Mouse (Mus musculus): Measurements from ENCODE around the gene Ubr4. TPM values are rescaled to one million over a fixed set of nuclear protein-coding genes. Genes with fewer than 3 reads are reported as not detected.
"Not testable (repeated sequence)": the region's sequence is repeated elsewhere in the genome, so short reads cannot be mapped to it uniquely, and the experiment has no call there.

Gene Ubr4
- polyA plus RNA-seq, 1 experiment from 2014 or later = 64.5 TPM

DNA sequence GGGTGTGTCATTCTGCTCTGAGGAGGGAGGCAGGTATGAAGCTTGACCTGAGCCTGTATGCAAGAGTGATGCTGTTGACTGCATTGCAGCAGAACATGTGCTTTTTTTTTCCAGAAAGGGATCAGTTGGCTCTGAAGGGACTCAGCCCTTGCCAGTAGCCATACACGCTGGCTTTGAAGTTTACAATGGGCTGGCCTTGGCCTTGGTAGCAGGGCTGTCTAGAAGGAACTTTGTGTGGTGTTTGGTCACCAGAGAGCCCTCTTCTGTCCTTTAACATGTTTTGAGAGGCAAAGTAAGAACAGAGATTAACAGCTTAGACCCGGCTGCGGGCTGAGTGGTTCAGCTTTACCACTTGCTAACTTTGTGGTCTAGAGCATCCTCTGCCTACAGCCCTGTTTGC, 14.9 kb downstream of the Ubr4 start:
- H3K9ac ChIP-seq = no peak overlapping the region
- no peak overlapping the region for H3K4me2 ChIP-seq
- H3K36me3 ChIP-seq = peaks cover 93% of the 10 kb centered on the region
- no peaks in the 10 kb centered on the region for H3K27me3 ChIP-seq
- no peak for ATAC-seq (ENCODE audit: borderline replicate concordance, extremely low read depth, low FRiP score, low TSS enrichment)
- H3K4me3 ChIP-seq = no peak overlapping the region
- H3K27ac ChIP-seq = no peak overlapping the region
- H3K4me1 ChIP-seq = no peaks in the 10 kb centered on the region
- no peaks in the 10 kb centered on the region for H3K9me3 ChIP-seq
- WGBS = 92% methylated on average over 3 of the region's 3 CpGs

DNA sequence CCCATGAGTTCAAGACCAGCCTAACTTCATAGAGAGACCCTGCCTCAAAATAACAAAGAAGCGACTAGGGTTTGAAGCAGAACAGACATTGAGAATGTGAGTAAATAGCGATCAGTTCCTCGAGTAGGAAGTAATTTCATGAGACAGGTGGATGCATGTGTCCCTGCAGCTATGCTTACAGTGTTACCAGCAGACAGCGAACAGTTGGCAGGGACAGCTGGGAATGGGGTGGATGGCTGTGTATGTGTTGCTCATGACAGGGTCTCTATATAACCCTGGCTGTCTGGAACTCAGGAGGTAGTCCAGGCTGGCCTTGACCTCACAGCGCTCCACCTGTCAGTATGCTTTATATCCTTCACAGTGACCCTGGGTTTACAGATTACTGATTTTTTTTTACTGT, 15.6 kb downstream of the Ubr4 start:
- 88% methylated on average over 5 of the region's 5 CpGs for WGBS

DNA sequence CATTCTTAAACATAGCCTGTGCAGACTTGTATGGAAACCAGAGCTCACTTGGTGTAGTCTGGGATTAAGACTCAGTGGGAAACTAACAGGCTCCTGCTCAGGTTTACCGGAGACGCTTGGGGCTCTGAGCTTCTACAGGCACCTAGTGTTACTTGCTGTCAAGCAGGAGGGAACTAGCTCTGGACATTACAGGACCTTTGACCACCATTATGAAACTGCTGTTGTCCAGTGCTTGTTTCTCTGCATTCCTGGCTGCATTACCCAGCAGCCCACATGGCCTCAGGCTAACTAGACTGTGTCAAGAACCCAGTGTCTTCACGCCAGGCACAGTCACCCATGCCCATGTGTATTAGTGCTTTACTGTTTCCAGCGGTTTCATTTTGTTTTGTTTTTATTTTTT, 20.7 kb downstream of the Ubr4 start:
- Histone ChIP-seq H3K4me1 (no peaks in the 10 kb centered on the region), H3K27me3 (no peaks in the 10 kb centered on the region), H3K36me3 (peaks cover 89% of the 10 kb centered on the region), H3K27ac (no peak overlapping the region), H3K4me2 (no peak overlapping the region), H3K4me3 (no peak overlapping the region), H3K9ac (no peak overlapping the region), H3K9me3 (no peaks in the 10 kb centered on the region)
- no peak for ATAC-seq (ENCODE audit: borderline replicate concordance, extremely low read depth, low FRiP score, low TSS enrichment)
- 88% methylated on average over 4 of the region's 4 CpGs for WGBS

More for the DNA sequence above, 15.6 kb downstream of the Ubr4 start:
- no peak for ATAC-seq (ENCODE audit: borderline replicate concordance, extremely low read depth, low FRiP score, low TSS enrichment)
- H3K27ac ChIP-seq = no peak overlapping the region
- peaks cover 91% of the 10 kb centered on the region for H3K36me3 ChIP-seq
- no peak overlapping the region for H3K4me2 ChIP-seq
- H3K9ac ChIP-seq = no peak overlapping the region
- H3K9me3 ChIP-seq = no peaks in the 10 kb centered on the region
- no peaks in the 10 kb centered on the region for H3K27me3 ChIP-seq
- no peak overlapping the region for H3K4me3 ChIP-seq
- no peaks in the 10 kb centered on the region for H3K4me1 ChIP-seq

DNA sequence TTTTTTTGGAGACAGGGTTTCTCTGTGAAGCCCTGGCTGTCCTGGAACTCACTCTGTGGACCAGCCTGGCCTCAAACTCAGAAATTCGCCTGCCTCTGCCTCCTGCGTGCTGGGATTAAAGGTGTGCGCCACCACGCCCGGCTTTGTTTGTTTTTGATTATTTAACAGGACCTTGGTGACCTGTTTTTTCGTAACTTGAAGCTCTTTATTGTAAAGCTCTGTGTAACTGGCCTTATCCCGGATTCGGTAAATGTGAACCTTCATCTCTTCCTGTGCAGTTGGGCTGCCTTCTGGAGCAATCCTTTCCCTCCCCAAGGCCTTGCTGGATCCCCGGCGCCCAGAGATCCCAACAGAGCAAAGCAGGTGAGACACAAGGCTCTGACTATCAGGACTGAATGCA, 21.1 kb downstream of the Ubr4 start:
- H3K9me3 ChIP-seq = no peaks in the 10 kb centered on the region
- no peaks in the 10 kb centered on the region for H3K27me3 ChIP-seq
- no peak overlapping the region for H3K4me2 ChIP-seq
- ATAC-seq (ENCODE audit: borderline replicate concordance, extremely low read depth, low FRiP score, low TSS enrichment) = no peak
- H3K4me1 ChIP-seq = no peaks in the 10 kb centered on the region
- H3K4me3 ChIP-seq = no peak overlapping the region
- H3K36me3 ChIP-seq = peaks cover 85% of the 10 kb centered on the region
- no peak overlapping the region for H3K27ac ChIP-seq
- H3K9ac ChIP-seq = no peak overlapping the region
- 86% methylated on average over 10 of the region's 10 CpGs for WGBS

DNA sequence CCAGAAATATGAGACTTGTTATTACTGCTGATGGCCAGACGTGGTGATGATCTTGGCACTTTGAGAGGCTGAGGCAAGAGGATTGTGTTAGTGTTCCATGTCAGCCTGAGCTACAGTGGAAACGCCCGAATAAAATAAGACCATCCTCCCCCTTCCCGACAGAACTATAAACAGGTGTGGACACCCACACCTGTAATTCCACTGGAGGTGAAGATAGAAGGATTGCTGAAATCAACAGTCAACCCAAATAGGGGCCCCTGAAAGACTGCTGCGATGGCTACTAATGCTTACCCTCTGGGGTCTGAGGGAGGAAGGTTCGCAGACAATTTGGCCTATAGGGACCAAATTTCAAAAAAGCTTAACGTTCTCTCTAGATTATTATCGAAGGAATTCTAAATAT, 27.3 kb downstream of the Ubr4 start:
- WGBS = 11% methylated on average over 8 of the region's 8 CpGs
- Histone ChIP-seq H3K27me3 (no peaks in the 10 kb centered on the region), H3K36me3 (peaks cover 29% of the 10 kb centered on the region), H3K4me1 (peaks cover 20% of the 10 kb centered on the region), H3K27ac (peak overlapping the region; percentile 77), H3K4me3 (peak overlapping the region; percentile 67), H3K4me2 (peak overlapping the region; percentile 71), H3K9ac (peak overlapping the region; percentile 76), H3K9me3 (no peaks in the 10 kb centered on the region)
- no peak for ATAC-seq (ENCODE audit: borderline replicate concordance, extremely low read depth, low FRiP score, low TSS enrichment)

DNA sequence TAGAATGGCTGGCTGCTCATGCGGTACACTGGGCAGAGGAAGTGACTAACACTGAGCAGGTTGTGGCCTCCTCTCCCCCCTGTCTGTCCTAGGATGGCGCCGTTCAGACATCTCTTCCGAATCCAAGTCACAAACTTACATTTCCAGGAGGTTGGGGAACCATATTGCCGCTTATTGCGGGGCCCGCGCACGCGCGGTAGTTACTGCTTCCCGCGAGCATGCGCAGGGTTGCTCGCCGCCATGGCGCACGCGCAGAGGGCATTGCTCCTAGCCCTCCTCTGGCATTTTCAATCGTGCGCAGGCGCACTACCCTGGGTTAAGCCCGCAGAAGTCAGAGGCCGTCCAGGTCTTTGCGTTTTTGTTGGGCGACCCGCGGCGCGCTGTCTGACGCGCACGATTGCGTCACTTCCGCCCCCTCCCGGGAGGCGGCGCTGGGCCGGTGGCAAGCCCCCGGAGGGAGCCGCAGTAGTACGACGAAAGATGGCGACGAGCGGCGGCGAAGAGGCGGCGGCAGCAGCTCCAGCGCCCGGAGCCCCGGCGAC, 27.9 kb downstream of the Ubr4 start:
- peak; percentile 98 for ATAC-seq (ENCODE audit: borderline replicate concordance, extremely low read depth, low FRiP score, low TSS enrichment)
- no peaks in the 10 kb centered on the region for H3K27me3 ChIP-seq
- H3K9me3 ChIP-seq = no peaks in the 10 kb centered on the region
- H3K4me2 ChIP-seq = peak overlapping the region; percentile 82
- peak overlapping the region; percentile 67 for H3K4me3 ChIP-seq
- 0% methylated on average over 39 of the region's 54 CpGs for WGBS
- peaks cover 23% of the 10 kb centered on the region for H3K36me3 ChIP-seq
- H3K27ac ChIP-seq = peak overlapping the region; percentile 77
- H3K9ac ChIP-seq = peak overlapping the region; percentile 77
- H3K4me1 ChIP-seq = peaks cover 20% of the 10 kb centered on the region

DNA sequence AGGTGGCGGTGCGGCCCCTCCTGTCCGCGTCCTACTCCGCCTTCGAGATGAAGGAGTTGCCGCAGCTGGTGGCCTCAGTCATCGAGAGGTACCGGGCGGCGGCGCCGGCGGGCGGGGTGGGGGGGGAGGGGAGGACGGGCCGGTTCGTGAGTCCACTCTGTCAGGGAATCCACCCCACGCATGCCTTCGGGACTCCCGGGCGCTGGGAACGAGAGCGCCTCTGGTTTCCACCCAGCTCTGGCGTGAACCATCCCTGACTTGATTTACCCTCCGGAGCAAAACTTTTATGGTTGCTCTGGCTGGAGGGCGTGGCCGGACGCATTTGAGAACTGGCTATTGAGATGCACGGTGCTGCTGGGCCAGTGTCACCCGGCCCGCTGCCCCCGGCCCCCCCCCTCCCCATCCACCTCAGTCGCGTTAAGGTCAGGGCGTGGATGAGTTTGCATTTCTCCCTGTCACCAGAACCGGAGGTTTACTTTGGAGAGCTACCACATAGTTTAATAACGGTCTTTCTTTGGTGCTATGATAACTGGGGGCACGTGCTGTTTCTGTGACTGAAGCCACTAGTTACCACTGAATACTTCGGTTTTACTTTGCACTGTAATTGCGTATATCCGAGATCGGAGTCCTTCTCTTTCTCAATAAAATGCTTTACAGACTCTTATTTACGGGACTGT, 28.5 kb downstream of the Ubr4 start:
- no peaks in the 10 kb centered on the region for H3K9me3 ChIP-seq
- 2% methylated on average over 41 of the region's 44 CpGs for WGBS

DNA sequence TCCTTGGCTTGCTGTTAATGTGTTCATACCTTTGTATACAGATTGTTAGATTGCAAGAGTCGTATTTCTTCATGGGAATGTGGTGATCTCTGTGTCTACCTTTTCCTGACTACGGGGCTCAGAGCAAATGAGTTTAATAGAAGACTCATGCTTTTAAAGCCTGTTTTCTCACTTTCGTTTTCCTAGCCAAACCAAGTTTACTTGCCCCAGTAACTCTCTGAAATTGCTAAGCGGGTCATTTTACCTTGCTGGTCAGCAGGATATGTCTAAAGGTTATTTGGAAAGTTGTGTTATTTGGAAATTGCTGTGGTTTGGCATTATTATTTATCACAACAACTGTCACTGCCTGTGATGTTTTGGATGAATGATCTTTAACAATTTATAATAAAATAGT, 29.0 kb downstream of the Ubr4 start:
- Histone ChIP-seq H3K4me3 (peak overlapping the region; percentile 67), H3K9ac (peak overlapping the region; percentile 77), H3K27ac (no peak overlapping the region), H3K4me2 (peak overlapping the region; percentile 82), H3K27me3 (no peaks in the 10 kb centered on the region), H3K4me1 (peaks cover 30% of the 10 kb centered on the region), H3K9me3 (no peaks in the 10 kb centered on the region), H3K36me3 (peaks cover 14% of the 10 kb centered on the region)
- no peak for ATAC-seq (ENCODE audit: borderline replicate concordance, extremely low read depth, low FRiP score, low TSS enrichment)
- WGBS = 34% methylated on average over 4 of the region's 4 CpGs

More for the DNA sequence above, 28.5 kb downstream of the Ubr4 start:
- Histone ChIP-seq H3K27ac (peak overlapping the region; percentile 42), H3K4me3 (peak overlapping the region; percentile 67), H3K27me3 (no peaks in the 10 kb centered on the region), H3K36me3 (peaks cover 18% of the 10 kb centered on the region), H3K4me1 (peaks cover 25% of the 10 kb centered on the region), H3K4me2 (peak overlapping the region; percentile 82), H3K9ac (peak overlapping the region; percentile 77)
- ATAC-seq (ENCODE audit: borderline replicate concordance, extremely low read depth, low FRiP score, low TSS enrichment) = no peak; the same call in 1 of the 2 replicates

DNA sequence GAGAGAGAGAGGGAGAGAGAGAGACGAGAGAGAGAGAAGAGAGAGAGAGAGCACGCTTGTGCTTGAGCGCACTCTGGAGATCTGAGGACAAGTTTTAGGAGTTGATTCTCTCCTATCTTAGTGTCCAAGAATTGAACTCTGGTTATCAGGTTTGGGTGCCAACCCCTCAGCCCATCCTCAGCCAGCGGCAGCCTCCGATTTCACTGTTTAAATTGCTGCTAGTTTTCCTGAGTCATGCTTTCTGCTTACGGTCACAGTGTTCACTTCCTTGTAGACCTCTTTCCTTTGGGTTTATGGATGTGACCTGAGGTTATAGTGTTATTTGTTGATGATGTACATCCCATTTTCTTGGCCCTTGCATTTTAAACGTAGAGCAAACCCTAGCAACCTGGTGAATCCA, 29.8 kb downstream of the Ubr4 start:
- WGBS = 51% methylated on average over 6 of the region's 7 CpGs
- Histone ChIP-seq H3K9ac (no peak overlapping the region), H3K27ac (no peak overlapping the region), H3K36me3 (peaks cover 6% of the 10 kb centered on the region; the same call in 1 of the 2 replicates), H3K4me3 (no peak overlapping the region), H3K9me3 (no peaks in the 10 kb centered on the region), H3K27me3 (no peaks in the 10 kb centered on the region), H3K4me1 (peaks cover 38% of the 10 kb centered on the region), H3K4me2 (peak overlapping the region; percentile 82; the same call in 1 of the 2 replicates)
- ATAC-seq (ENCODE audit: borderline replicate concordance, extremely low read depth, low FRiP score, low TSS enrichment) = no peak

DNA sequence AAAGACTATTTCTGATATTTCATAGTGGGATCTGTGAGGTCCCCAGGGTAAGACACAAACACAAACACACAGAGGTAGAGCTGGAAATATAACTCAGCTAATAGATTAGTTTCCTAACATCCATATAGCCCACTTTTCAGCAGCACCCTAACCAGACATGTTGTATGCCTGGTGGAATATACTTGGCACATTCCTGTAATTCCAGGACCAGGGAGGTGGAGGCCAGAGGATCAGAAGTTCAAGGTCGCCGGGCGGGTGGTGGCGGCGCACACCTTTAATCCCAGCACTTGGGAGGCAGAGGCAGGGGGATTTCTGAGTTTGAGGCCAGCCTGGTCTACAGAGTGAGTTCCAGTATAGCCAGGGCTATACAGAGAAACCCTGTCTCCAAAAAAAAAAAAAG, 33.4 kb downstream of the Ubr4 start:
- ATAC-seq (ENCODE audit: borderline replicate concordance, extremely low read depth, low FRiP score, low TSS enrichment); H3K4me3 ChIP-seq; H3K9me3 ChIP-seq; H3K36me3 ChIP-seq; H3K9ac ChIP-seq; H3K27me3 ChIP-seq: not testable (repeated sequence)
- peak overlapping the region; percentile 82; the same call in 1 of the 2 replicates for H3K27ac ChIP-seq
- H3K4me1 ChIP-seq = peaks cover 48% of the 10 kb centered on the region
- WGBS = 82% methylated on average over 5 of the region's 5 CpGs
- 0 out of 2 replicates have a peak overlapping the region, but pooled peaks have one; percentile 48 for H3K4me2 ChIP-seq

DNA sequence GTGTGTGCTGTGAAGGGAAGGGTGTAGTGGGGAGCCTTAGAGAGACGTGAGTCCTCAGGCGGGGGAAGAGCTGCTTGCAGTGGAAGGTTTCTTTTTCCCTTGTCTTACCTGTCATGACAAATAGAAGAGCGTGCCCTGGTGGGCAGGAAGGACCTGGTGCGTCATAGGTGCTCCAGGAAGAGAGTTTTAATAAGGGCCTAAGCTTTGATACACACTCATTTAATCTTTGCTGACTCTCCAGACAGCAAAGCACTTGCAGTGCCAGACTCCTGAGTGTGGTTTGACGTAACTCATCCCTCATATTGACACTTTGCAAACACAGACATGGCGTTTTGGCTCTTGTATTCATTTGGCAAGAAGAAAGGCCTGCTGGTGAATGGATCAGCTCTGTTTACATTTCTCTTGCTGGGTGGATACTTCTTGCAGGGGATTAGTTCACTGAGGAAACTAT, 34.5 kb downstream of the Ubr4 start:
- Histone ChIP-seq H3K9ac (no peak overlapping the region), H3K9me3 (no peaks in the 10 kb centered on the region), H3K27me3 (no peaks in the 10 kb centered on the region), H3K4me1 (peaks cover 40% of the 10 kb centered on the region), H3K4me2 (peak overlapping the region; percentile 48), H3K27ac (peak overlapping the region; percentile 82), H3K36me3 (peaks cover 20% of the 10 kb centered on the region), H3K4me3 (peak overlapping the region; percentile 8; the same call in 1 of the 2 replicates)
- 0% methylated on average over 6 of the region's 6 CpGs for WGBS
- peak; percentile 89 for ATAC-seq (ENCODE audit: borderline replicate concordance, extremely low read depth, low FRiP score, low TSS enrichment)

DNA sequence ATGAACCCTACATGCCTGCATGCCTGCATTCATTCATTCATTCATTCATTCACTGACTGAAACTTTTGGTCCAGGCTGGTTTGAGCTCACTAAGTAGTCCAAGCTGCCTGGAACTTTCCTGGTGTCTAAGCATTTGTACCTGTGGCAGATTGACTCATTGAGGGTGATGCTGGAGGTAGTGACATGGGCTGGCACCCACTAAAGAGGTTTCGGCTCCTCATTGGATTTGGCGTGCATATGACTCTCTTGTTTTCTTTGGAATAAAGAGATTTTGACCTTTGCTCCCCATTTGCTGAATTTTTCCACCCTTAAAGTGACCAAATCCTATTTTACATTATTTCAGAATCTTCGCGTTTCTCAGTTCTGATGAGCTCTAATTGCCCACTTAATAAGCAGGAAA, 37.1 kb downstream of the Ubr4 start:
- WGBS = 77% methylated on average over 4 of the region's 4 CpGs
- Histone ChIP-seq H3K4me2 (no peak overlapping the region), H3K9ac (no peak overlapping the region), H3K4me3 (no peak overlapping the region), H3K27ac (no peak overlapping the region), H3K4me1 (peaks cover 35% of the 10 kb centered on the region), H3K36me3 (peaks cover 42% of the 10 kb centered on the region), H3K27me3 (no peaks in the 10 kb centered on the region), H3K9me3 (no peaks in the 10 kb centered on the region)
- ATAC-seq (ENCODE audit: borderline replicate concordance, extremely low read depth, low FRiP score, low TSS enrichment) = no peak

Measured in lung, embryonic 15.5 days (tissue).